Mouse (Mus musculus): ENCODE results near the gene Rbm28.

Rbm28 gene

DNA sequence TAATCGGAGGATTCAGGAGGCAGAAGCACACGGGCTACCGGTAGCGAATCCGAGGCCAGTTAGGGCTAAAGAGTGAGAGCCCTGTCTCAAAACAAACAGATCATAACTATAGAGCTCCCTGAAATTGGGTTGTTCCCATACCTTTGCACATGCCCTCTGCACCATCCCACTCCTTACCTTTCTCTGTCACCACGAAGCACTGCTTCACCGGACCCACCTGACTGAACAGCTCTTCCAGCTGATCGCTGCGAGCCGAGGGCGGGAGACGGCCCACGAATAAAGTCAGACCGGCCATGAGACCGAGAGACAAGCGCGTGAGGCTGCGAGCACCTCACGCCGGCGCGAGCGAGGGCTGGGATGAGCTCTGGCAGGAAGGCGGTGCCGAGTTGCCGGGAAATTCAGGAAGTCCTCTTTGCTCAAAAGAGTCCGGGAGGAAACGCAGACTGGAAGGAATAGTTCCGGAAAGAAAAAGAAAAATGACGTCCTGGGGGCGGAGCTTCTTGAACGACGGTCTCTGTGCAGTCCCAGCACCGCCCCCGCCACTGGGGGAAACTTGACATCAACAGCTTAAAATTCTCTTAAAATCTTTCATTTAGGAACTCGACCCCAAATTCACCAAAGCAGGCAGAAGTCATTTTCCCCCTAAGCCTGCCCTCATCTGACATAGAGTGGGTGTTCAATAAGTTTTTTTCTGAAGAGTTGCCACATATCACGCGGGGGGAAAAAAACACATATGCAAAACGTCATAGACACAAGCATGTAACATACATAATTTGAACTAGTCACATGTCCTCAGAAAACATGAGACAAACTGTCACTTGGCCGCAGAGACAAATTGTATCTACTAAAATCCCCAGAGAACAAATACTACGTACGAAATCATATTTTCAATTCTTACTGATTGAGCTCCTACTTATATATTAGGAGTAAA is at the start of gene Rbm28:
Gene Rbm28, minus strand, starts transcription at position 693 of the 931 bp plus-strand sequence.
- peak; percentile 81 to 91 for DNase-seq

DNA sequence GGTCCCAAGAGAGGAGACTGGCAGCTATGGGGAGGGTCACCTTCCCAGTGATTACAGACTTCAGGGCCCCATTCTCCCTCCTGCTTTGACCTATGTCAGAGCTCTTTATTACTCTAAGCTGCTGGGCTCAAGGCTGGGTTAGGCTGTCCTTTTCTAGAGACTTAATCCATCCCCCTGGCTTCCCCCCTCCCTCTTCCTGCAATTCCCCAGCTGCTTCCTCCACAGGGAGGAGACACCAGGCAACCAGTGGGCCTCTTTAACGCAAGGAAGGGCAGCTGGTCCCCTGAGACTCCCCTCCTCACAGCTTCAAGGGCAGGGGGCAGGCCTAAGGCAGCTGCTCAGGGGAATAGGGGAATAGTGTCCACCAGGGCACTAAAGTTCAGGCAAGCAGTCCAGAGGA is 49.4 kb upstream of the Rbm28 start:
- DNase-seq = no peak

DNA sequence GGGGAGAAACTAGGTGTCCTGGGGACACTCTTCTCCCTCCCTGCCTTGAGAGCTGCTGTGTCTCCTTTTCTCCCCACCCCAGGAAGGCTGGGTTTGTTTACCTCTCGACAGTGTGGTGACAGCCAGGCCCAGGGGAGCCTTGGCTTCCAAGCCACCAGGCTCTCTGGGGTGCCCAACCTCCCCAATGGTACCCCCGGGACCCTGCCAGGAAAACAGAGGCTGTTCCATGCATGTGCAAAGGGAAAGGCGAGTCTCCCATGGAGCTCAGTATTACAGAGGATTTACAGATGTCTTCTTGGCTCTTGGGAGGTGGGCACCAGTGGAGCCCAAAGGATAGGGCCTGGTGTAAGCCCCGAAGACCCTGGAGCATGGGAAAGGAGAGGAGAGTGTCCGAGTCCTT is 48.6 kb upstream of the Rbm28 start:
- DNase-seq = no peak

DNA sequence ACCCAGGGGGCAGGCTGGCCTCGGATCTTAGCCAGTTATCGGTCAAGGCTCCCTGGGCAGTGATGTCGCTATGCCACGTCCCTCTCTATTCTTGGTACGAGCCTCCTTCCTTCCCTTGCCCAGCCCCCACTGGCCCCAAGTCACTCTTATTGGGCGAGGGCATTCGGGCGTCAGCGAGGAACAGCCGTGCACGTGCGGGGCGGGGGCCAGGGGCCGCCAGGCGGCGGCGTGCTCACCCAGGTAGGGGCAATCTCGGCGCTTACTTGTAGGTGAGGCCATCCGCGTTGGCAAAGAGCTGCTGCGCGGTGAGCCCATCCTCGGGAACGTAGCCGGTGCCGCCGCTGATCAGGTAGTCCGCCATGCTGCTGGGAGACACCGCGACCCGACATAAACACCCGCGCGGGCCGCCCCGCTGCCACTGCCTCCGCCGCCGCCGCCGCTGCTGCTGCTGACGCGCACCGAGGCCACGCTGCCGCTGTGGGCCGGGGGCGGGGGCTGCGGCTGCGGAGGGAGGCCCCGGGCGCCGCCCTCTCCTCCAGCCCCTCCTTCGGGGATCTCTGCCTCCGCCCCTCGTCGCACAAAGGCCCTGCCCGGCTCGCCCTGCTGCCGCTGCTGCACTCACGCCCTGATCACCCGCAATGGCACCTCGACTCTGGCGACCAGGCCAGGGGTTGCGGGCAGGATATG is 47.1 kb upstream of the Rbm28 start:
- peak; percentile 70 to 74 for DNase-seq

DNA sequence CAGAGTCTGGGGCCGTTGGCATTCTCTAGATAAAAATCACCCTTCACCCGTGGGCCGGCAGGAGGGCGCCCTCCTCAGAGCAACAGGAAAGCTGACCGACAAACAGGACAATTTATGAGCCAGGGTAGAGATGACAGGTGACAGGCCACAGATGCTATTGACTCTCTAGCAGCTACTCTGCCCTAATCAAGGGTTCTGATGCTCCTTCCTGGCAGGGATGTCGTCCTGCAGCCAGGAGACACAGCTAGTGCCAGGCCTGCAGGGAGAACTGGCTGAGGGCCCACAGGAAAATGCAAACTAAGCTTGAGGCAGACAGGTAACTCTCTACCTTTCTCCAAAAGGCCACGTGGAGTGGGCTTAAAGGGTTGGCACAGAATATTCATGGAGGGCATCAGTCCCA is 46.3 kb upstream of the Rbm28 start:
- peak; percentile 67 to 68 for DNase-seq

DNA sequence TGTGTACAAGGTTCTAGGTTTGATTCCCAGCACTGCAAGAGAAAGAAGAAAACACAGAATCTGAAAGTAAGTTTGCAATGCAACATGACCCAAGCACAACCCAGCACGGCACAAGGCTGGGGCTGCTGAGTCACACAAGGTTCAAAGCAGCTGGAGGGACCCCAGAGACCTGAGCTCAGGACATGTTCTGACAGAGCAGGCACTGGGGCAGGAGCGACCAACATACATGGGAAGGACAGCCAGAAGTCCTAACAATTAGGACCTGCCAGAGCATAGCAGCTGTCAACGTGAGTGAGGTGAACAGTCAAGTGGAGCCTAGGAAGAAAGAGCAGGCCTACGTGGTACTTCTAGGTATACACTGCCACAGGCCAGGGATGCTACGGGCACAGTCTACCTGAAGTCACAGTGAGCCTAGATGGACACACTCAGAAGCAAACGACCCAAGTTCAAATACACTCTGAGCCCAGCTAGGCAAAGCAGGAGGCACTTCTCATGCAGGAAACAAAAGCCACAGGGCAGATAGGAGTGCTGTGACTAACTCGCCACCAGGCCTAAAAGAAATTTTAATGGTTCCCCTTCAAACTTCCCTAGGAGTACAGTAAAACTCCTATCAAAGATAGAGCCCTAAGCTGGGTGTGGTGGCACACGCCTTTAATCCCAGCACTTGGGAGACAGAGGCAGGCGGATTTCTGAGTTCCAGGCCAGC is 45.6 kb upstream of the Rbm28 start:
- DNase-seq = no peak

DNA sequence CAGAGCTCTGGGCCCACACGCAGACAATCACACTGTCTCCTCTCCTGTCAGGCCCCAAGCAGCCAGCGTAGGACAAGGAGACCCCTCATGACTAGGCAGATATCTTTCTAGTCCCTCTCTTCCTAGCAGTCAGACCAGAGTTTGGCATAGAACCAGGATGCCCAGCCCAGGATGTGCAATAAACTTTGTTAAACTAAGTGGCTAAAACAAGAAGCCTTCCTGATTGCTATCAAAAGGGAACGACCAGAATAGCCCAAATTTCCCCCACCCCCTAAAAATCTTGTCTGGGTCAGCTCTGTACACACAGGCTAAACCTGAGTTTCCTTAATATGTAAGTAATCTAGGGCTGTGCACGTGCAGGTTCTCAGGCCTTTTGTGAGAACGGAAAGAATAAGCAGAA is 43.4 kb upstream of the Rbm28 start:
- no peak for DNase-seq

DNA sequence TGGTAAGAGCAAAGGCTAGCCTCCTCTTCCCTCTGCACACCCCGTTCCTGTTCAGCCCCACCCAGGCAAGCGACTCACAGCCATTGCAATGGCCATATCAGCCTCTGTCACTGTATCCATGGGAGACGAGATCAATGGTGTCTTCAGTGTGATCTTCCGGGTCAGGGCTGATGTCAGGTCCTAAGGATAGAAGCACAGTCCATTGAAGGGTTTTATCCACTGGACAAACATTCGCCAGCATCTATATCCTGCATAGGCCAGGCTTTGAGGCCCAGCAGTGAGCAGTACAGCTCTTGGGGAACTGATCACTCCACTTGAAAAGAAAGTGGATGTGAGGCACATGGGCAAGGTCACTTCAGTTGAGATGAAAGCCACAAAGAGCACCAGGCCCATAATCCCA is 42.2 kb upstream of the Rbm28 start:
- DNase-seq = no peak

DNA sequence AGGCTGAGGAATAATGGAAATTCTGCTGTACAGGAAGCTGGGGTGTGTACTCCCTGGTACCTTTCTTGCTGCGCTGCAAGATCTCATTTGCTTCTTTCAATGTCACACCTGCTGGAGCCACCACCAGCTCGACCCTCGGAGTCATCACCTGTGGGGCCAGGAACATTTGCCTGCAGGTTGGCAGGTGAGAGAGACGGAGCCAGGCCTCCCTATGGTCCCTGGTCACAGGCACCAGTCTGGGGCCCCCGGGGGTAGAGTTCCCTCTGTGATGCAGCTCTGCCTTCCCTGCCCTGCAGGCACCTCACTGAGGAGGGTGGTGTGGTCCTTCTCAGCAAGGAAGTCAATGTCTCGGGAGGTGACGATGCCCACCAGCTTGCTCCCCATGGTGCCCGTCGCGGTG is 41.2 kb upstream of the Rbm28 start:
- no peak for DNase-seq

DNA sequence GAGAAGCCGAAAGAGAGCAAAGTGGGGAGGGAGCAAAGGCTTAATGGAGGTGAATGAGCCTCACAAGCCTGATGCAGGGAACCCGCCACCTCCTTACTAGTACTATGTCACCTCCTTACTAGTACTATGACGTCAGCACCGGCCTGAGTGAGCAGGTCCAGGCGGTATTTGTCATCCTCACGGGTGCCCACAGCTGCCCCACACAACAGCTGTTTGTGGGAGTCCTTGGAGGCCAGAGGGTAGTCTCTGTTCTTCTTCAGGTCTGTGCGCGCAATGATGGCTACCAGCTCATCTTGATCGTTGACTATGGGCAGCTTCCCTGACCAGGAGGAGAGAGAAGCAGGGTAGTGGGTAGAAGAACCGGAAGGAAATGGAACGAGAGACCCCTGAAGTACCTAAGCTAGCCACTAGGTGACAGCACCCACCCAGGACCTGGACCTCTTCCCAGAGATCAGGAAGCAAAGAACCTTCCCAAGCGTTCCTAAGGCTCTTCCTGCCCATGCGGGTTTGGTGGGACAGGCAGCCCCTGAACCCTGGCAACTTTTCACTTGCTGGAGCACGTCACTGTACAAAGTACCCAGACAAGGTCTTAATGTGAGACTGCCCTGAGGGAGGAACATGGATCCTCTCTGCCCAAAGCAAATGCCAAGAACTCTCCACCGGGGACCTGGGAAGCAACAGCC is 40.3 kb upstream of the Rbm28 start:
- peak; percentile 31 for DNase-seq

DNA sequence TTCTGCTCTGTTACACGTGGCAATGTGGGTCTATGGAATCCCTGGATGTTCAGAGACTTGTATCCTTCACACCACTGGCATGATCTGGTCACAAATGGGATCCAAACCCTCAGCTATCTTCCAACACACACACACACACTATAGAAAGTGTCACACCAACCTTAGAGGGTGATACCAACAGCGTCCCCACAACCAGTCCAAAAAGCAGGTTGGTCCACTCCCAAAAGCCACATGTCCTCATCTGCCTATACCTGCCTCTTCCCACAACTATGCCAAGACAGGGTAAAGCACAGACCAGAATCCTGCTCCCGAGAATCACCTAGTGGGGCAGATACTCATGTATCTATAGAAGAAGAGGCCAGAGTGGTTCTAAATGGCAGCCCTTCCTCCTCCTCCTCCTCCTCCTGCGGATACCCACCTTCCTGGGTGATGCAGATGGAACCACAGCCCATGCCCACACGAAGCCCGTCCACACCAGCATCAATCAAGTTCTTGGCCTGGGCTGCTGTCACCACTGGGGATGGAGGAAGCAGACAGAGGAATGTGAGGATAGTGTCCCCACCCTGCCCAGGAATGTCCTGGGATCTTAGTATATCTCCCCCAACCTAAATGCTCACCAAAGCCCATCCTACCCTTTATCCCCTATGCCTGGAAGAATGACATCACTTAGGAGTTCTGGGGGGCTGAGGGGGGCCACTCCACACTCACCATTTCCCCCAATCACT is 39.2 kb upstream of the Rbm28 start:
- DNase-seq = no peak

DNA sequence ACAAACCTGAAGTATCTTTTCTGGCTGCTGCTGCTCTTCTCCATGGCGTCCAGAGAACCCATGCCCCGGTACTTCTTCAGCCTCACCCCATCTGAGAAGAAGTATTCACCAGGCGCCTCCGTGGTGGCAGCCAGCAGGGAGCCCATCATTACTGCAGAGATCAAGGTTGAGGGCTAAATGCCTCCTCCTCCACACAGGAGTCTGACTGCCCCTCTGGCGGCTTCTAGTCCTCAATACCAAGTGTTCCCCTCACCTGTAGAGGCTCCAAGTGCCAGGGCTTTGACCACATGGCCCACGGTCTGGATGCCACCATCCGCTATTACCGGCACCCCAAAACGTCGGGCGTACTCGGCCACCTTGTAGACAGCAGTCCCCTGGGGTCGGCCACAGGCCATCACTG is 38.3 kb upstream of the Rbm28 start:
- DNase-seq = no peak

DNA sequence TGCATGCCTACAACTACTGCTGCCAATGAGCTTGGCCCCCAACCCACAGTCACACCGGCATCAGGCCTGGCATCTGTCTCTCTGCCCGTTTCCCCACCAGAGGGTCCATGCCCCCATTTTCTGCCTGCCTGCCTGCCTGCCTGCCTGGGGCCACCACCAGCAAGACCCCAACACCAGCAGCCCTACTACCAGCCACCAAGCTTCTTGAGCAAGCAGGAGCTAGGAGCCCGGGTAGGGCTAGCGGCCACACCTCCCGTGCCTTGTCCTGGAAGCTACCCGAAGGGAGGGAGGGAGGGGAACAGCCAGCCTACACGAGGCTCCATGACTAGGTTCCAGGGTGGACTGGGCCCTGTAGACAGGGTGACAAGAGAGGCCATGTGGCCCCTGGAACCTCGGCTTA is 37.2 kb upstream of the Rbm28 start:
- no peak for DNase-seq

DNA sequence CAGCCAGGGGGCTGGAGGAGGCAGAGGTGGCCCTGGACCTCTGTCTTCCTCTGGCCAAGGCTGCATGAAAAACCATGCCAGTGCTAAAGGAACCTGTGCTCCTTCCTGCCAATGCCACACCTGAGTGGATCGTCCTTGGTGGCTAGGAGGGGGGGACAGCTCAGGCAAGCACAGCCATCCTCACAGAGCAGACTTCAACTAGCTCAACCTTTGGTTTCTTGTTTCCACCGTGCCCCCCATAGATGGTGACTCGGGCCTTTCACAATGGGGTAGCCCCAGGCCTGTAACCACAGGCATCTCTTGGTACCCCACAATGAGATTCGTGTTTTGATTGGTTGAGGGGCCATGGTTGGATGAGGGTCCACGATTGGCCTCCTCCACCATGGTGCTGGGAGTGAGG is 36.5 kb upstream of the Rbm28 start:
- no peak for DNase-seq

DNA sequence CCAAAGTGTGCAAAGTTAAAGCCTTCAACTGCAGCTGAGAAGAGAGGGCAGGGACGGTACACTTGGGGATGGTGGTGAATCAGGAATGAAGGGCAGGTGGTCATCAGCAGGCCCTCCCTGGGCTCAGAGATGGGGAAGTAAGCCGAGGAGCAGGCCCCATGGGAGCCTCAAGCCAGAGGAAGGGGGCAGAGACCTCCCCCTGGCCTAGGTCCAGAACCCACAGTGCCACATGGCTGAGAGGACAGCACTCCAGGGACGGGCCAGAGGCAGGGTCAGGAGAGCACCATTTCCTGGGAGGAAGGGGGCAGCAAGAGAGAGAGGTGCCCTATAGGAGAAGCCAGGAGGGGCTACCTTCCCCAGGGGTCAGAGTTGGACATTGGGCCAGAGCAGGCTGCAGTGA is 35.7 kb upstream of the Rbm28 start:
- DNase-seq = no peak

DNA sequence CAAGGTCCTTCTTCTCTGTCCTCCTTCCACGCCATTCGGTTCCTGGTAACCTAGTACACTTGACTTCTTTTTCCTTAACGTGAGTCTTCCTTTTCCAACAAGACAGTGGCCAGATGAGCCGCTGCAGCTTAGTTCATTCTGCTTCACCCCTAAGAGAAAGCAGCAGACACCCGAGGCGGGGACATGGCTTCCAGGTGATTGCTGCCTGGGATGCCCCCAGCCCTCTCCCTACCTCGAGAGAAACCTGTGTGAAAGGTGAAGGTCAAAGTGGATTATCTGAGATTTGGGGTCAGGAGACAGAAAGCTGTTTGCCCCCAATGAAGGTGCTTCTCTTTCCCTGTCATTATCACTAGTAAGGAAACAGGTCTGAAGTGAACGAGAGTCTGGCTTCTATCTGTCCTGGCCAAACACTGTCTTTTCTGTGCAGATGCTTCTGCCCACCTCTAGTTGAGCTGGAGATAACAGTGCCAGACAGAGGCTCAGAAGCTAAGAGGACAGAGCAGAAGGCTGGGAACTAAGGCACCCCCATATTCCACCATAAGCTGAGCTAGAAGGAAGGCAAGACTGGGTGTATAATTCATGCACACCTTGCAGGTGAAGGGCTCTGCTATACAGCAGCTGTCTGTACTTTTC is 34.5 kb upstream of the Rbm28 start:
- DNase-seq = no peak

DNA sequence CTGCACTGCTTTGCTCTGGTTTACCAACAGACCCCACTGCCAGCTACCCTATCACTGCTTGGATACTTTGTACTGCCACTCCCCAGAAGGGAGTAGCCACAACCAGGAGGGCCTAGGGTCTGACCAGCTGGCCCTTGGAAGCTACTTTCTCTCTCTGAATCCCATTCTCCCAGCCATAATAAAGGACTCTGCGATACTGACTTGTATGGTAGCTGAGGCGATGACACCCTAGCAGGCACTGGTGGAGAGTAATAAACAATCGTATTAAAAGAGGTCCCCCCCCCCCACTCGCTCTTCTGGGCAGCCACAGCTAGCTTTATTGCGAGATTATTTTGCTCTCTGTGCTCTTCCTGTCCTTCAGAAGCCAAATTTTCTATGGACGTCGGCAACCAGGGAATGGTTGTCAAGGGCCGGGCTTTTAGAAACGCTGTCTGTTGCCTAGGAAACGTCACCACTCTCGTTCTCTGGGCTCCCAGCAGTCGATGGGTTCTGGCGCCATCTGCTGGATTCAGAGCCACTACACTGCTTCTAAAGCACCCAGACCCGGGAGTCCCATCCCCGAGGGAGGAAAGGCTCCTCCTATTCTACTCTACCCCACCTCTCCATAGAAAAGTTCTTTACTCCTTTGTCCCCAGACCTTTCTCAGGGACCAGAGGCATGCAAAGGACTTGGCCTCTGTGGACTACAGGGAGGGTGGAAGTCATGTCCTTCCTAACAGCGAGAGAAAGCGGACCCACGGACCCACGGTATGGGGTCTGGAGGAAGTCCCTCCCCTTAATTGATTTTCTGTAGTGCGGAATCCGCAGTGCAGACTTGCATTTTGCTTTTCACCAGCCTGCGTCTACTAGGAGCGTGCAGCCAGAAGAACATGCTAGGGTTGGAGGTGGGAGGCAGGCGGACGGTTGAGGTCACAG is 33.8 kb upstream of the Rbm28 start:
- DNase-seq = peak; percentile 87 to 91

DNA sequence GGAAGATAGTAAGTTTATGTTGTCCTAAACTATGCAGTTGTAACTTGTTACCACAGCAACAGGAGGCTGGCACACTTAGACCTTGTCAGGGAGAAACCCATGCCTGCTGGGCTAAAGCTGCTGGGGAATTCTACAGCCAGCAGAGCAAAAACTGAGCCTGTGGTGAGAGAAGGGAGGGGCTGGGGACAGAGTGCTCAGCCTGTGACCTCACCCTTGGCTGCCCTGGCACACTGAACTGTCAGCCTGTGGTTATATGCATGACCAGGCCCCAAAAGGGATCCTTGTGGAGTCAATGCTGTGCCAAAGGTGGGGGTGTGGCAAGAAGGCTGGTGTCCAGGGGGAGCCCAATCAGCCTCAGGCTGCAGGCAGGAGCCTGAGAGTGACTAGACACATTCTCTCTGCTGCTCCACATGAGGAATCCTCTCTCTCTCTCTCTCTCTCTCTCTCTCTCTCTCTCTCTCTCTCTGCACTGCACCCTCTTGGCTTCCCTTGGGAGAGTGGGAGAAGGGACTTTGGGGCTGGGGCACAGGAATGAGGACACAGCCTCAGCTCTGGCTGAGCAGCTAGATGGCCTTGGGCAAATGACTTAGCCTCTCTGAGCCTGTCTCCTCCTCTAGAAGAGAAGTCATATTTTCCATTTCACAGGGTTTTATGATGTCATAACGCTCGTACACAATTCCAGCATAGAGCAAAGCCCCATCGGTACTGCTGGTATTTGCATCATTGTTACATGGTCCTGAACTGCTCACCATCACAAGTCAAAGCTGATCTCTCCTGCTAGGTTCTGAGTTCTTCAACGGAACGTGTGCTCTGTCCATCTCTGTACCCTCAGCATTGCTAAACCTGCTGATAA is 31.3 kb upstream of the Rbm28 start:
- DNase-seq = no peak

DNA sequence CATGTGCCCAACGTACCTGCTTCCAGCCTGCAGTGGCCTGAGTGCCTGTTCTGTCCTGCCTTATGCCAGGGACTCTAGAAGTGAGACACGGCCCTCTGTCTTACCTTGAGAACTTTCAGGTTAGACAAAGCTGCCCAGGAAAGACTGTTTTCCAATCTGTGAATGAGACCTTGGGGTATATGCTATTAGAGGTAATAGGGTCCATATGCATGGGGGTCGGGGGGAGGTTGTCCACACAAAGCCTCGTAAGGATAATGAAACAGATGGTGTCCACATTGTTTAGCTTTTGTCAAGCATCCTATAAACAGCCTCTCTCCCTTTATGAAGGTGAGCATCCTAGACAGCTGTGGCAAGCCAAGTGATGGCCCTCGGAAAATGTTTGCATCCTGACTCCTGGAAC is 30.3 kb upstream of the Rbm28 start:
- no peak for DNase-seq

Measured in cerebellum, postnatal 36 days (tissue).